Mouse (Mus musculus): ENCODE results near the gene Nemp1.

Nemp1 gene

GRCm38 (mm10) chr10:127662666-127663253 lies 3.9 kb upstream of the Nemp1 start:
- no peak for TF ChIP-seq GATA4 (IDR thresholded peaks at IDR 0.05; ENCODE audit: insufficient replicate concordance, low read length)

DNA sequence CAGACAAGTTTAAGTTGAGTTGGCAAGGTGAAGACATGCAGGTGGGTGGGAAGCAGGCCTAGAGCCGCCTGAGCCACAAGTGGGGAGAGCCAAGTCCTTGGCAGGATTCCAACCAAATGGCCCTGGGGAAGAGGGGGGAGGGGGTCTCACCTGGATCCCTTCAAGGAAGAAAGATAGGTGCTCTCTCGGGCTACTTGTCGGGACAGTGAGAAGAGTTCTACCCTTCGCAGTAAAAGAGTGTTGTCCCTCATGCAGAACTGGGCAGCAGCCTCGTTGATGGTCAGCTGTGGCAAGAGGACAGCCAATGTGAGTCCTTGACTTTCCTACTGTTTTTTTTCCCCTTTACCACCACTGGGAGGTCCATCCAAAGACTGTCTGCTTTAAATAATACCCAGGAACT lies 3.1 kb upstream of the Nemp1 start:
- no peak for TF ChIP-seq GATA4 (IDR thresholded peaks at IDR 0.05; ENCODE audit: insufficient replicate concordance, low read length)

- TF ChIP-seq GATA4 (IDR thresholded peaks at IDR 0.05; ENCODE audit: insufficient replicate concordance, low read length), result no peak
These were observed 2.5 kb upstream of the Nemp1 start for GRCm38 (mm10) chr10:127664166-127664565.

DNA sequence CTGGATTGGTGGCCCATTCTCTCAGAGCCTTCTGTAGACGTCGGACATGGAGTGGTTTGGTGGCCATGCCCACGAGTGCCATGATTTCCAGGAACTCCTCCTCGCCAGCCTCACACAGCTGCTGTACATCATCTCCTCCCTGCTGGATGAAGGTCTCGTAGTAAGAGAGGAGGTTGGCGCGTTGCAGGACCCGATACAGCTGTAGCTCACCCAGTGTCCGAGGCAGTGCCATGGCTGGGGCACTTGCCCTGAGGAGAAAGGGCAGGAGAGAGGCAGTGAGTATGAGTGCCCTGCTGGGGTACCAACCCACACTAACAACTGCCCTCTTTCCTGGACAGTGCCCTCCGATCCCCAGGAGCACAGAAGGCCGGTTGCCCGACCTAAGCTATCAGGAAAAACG lies 1.8 kb upstream of the Nemp1 start:
- no peak for TF ChIP-seq GATA4 (IDR thresholded peaks at IDR 0.05; ENCODE audit: insufficient replicate concordance, low read length)

- no peak for TF ChIP-seq GATA4 (IDR thresholded peaks at IDR 0.05; ENCODE audit: insufficient replicate concordance, low read length)
These were observed 1.1 kb upstream of the Nemp1 start for GRCm38 (mm10) chr10:127665366-127666181.

- TF ChIP-seq GATA4 (IDR thresholded peaks at IDR 0.05; ENCODE audit: insufficient replicate concordance, low read length), result no peak
These were observed 780 bp downstream of the Nemp1 start for GRCm38 (mm10) chr10:127667269-127668092.

DNA sequence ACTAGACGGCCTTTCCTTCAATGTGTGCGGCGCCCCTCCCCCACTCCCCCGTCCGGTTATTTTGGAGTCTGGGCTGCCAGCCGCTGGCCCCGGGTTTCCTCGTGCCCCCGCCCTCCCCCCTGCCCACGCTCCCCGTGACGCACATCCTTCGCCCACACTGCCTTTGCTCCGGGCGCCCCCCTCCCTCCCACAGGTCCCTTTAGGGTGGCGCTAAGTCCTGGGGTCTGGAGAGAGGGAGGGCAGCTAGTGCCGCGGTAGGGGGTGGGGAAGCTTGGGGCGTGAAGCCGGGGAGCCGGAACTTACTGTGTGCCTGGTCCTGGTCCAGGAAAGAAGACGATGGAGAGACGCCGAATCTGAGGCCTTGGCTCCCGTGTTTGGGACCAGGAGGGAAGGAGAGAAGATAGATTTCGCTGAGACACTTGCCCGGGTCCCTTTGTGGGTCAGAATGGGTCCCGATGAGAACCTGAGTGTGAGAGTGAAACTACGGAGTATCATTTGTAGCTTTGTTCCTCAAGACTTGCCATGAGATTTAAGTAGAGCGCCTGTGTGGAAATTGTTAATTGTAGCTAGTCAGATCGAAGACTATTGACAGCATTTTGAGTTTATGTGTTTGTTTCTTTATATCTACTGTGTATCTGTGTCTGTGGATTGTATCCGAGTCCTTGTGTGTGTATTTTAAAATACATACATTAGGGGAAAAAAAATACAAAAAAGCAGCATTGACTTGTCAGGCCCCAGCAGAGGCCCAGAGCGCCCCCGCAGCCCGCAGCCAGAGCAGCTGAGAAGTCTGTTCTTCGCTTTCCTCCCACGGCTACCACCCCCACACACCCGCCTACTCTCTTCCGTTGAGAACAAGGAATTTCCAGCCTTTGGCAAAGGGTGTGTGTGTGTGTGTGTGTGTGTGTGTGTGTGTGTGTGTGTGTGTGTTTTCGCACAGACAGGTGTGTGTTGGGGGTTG lies 1.7 kb downstream of the Nemp1 start, which contains the start of gene Nab2:
TSS of gene Nab2 (minus strand) at position 476 of the 958 bp plus-strand sequence.
- TF ChIP-seq GATA4 (IDR thresholded peaks at IDR 0.05; ENCODE audit: insufficient replicate concordance, low read length), result no peak

- no peak for TF ChIP-seq GATA4 (IDR thresholded peaks at IDR 0.05; ENCODE audit: insufficient replicate concordance, low read length)
These were observed 2.5 kb downstream of the Nemp1 start for GRCm38 (mm10) chr10:127669170-127669569.

GRCm38 (mm10) chr10:127670185-127670584 lies 3.5 kb downstream of the Nemp1 start:
- no peak for TF ChIP-seq GATA4 (IDR thresholded peaks at IDR 0.05; ENCODE audit: insufficient replicate concordance, low read length)

DNA sequence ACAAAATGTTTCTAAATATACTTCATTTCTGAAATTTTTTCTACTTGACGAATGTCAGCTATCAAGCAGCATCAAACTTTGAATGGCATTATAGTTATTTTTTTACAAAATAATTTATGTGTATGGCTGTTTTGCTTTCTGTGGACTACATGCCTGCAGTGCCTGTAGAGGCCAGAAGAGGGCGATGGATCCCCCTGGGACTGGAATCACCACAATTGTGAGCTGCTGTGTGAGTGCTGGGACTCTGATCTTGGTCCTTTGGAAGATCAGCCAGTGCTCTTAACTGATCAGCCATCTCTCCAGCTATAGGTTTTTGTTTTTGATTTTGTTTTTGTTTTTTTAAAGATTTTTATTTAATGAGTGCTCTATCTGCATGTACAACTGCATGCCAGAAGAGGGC lies 4.6 kb downstream of the Nemp1 start:
- TF ChIP-seq GATA4 (IDR thresholded peaks at IDR 0.05; ENCODE audit: insufficient replicate concordance, low read length), result no peak

DNA sequence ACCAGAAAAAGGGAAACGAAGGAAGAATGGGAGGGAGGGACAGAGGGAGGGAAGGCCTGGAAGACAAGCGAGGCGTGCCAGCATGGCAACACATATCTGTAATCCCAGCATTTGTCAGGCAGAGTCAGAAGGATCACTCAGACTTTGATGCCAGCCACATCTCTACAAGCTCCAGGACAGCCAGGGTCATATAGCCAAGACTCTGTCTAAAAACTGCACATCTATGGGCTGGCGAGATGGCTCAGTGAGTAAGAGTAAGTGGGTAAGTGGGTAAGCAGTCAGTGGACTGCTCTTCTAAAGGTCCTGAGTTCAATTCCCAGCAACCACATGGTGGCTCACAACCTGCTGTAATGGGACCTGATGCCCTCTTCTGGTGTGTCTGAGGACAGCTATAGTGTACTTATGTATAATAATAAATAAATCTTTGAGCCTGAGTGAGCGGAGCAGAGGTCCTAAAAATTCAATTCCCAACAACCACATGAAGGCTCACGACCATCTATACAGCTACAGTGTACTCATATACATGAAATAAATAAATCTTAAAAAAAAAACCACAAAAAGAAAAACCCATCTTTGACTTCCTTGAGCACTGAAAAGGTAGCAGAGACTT lies 7.5 kb downstream of the Nemp1 start:
- no peak for TF ChIP-seq GATA4 (IDR thresholded peaks at IDR 0.05; ENCODE audit: insufficient replicate concordance, low read length)

GRCm38 (mm10) chr10:127674794-127675522 lies 8.3 kb downstream of the Nemp1 start:
- no peak for TF ChIP-seq GATA4 (IDR thresholded peaks at IDR 0.05; ENCODE audit: insufficient replicate concordance, low read length)

- TF ChIP-seq GATA4 (IDR thresholded peaks at IDR 0.05; ENCODE audit: insufficient replicate concordance, low read length), result no peak
These were observed 9.2 kb downstream of the Nemp1 start for GRCm38 (mm10) chr10:127675859-127676398.
